Comparison of ENCODE assay signal across 8 mouse cellular contexts in genomic region chr1:75345036-75345935, GRCm38 (mm10). TPM values are rescaled to one million over a fixed set of nuclear protein-coding genes. Genes with fewer than 3 reads are reported as not detected.
DNase-seq lines count a peak whose midpoint lies in the region; ATAC-seq lines count a peak whose summit lies in the region.

No protein-coding gene starts in this region.

- H3K4me1 ChIP-seq in forebrain, embryonic 10.5 days = peaks cover 56% of the 10 kb centered on the region
- peaks cover 6% of the 10 kb centered on the region; the same call in 1 of the 2 replicates for H3K4me1 ChIP-seq in forebrain, embryonic 15.5 days
- H3K4me1 ChIP-seq in midbrain, embryonic 11.5 days (ENCODE audit: control insufficient read depth, insufficient read depth, low read length) = peaks cover 17% of the 10 kb centered on the region
- H3K4me1 ChIP-seq in midbrain, embryonic 16.5 days (ENCODE audit: control insufficient read depth, insufficient read depth, low read length) = 0 out of 2 replicates have a peak, but pooled peaks cover 2% of the 10 kb centered on the region
- peaks cover 22% of the 10 kb centered on the region for H3K4me1 ChIP-seq in intestine, embryonic 16.5 days (ENCODE audit: control insufficient read depth, insufficient read depth, low read length)
- H3K4me1 ChIP-seq in stomach, embryonic 16.5 days (ENCODE audit: control insufficient read depth, insufficient read depth, low read length) = peaks cover 13% of the 10 kb centered on the region; the same call in 1 of the 2 replicates

- no peaks in the 10 kb centered on the region for H3K36me3 ChIP-seq in forebrain, embryonic 10.5 days (replicated peaks)
- H3K36me3 ChIP-seq in forebrain, embryonic 15.5 days = no peaks in the 10 kb centered on the region
- no peaks in the 10 kb centered on the region for H3K36me3 ChIP-seq in midbrain, embryonic 11.5 days (ENCODE audit: control insufficient read depth, insufficient read depth, low read length)
- no peaks in the 10 kb centered on the region for H3K36me3 ChIP-seq in midbrain, embryonic 16.5 days (ENCODE audit: control insufficient read depth, insufficient read depth, low read length)
- no peaks in the 10 kb centered on the region for H3K36me3 ChIP-seq in intestine, embryonic 16.5 days (ENCODE audit: control insufficient read depth, insufficient read depth, low read length)
- H3K36me3 ChIP-seq in stomach, embryonic 16.5 days (ENCODE audit: control insufficient read depth, insufficient read depth, low read length) = no peaks in the 10 kb centered on the region

- H3K4me3 ChIP-seq in forebrain, embryonic 10.5 days = peak overlapping the region; percentile 33
- no peak overlapping the region for H3K4me3 ChIP-seq in forebrain, embryonic 15.5 days
- no peak overlapping the region for H3K4me3 ChIP-seq in midbrain, embryonic 11.5 days (ENCODE audit: low read depth, low read length)
- H3K4me3 ChIP-seq in midbrain, embryonic 16.5 days (ENCODE audit: low read depth, low read length) = no peak overlapping the region
- no peak overlapping the region for H3K4me3 ChIP-seq in intestine, embryonic 16.5 days (ENCODE audit: low read length)
- no peak overlapping the region for H3K4me3 ChIP-seq in stomach, embryonic 16.5 days (replicated peaks; ENCODE audit: low read length)

- H3K4me2 ChIP-seq in forebrain, embryonic 15.5 days (replicated peaks) = no peak overlapping the region
- H3K4me2 ChIP-seq in midbrain, embryonic 11.5 days = no peak overlapping the region; the same call in 1 of the 2 replicates
- no peak overlapping the region; the same call in 1 of the 2 replicates for H3K4me2 ChIP-seq in midbrain, embryonic 16.5 days (ENCODE audit: low read length)
- H3K4me2 ChIP-seq in intestine, embryonic 16.5 days (ENCODE audit: low read depth, low read length) = no peak overlapping the region
- no peak overlapping the region for H3K4me2 ChIP-seq in stomach, embryonic 16.5 days (ENCODE audit: low read depth, low read length)

- peaks cover 41% of the 10 kb centered on the region for H3K27me3 ChIP-seq in forebrain, embryonic 10.5 days (ENCODE audit: poor library complexity, severe bottlenecking)
- no peaks in the 10 kb centered on the region for H3K27me3 ChIP-seq in forebrain, embryonic 15.5 days
- H3K27me3 ChIP-seq in midbrain, embryonic 11.5 days (ENCODE audit: control insufficient read depth, insufficient read depth, low read length) = no peaks in the 10 kb centered on the region; the same call in 1 of the 2 replicates
- peaks cover 4% of the 10 kb centered on the region; the same call in 1 of the 2 replicates for H3K27me3 ChIP-seq in midbrain, embryonic 16.5 days (ENCODE audit: control insufficient read depth, insufficient read depth, low read depth, low read length)
- H3K27me3 ChIP-seq in intestine, embryonic 16.5 days (replicated peaks; ENCODE audit: control insufficient read depth, insufficient read depth, low read length) = no peaks in the 10 kb centered on the region
- H3K27me3 ChIP-seq in stomach, embryonic 16.5 days (ENCODE audit: control insufficient read depth, insufficient read depth, low read length) = no peaks in the 10 kb centered on the region

- H3K27ac ChIP-seq in forebrain, embryonic 10.5 days = peak overlapping the region; percentile 83
- no peak overlapping the region for H3K27ac ChIP-seq in forebrain, embryonic 15.5 days (replicated peaks)
- H3K27ac ChIP-seq in midbrain, embryonic 11.5 days (ENCODE audit: low read depth, low read length) = no peak overlapping the region; the same call in 1 of the 2 replicates
- no peak overlapping the region for H3K27ac ChIP-seq in midbrain, embryonic 16.5 days (ENCODE audit: low read length)
- peak overlapping the region; percentile 35 for H3K27ac ChIP-seq in intestine, embryonic 16.5 days (ENCODE audit: low read length)
- H3K27ac ChIP-seq in stomach, embryonic 16.5 days (ENCODE audit: low read length) = peak overlapping the region; percentile 56; the same call in 1 of the 2 replicates

- no peak overlapping the region for H3K9ac ChIP-seq in forebrain, embryonic 15.5 days (replicated peaks)
- peak overlapping the region; percentile 17; the same call in 1 of the 2 replicates for H3K9ac ChIP-seq in midbrain, embryonic 11.5 days (ENCODE audit: low read length)
- no peak overlapping the region for H3K9ac ChIP-seq in midbrain, embryonic 16.5 days (ENCODE audit: low read depth, low read length)
- no peak overlapping the region; the same call in 1 of the 2 replicates for H3K9ac ChIP-seq in intestine, embryonic 16.5 days (ENCODE audit: low read depth, low read length)
- peak overlapping the region; percentile 38; the same call in 1 of the 2 replicates for H3K9ac ChIP-seq in stomach, embryonic 16.5 days (ENCODE audit: low read length)

- WGBS in forebrain, embryonic 10.5 days = 22% methylated on average over 20 of the region's 20 CpGs
- WGBS in forebrain, embryonic 15.5 days = 32% methylated on average over 20 of the region's 20 CpGs
- 25% methylated on average over 20 of the region's 20 CpGs for WGBS in midbrain, embryonic 11.5 days
- WGBS in midbrain, embryonic 16.5 days = 33% methylated on average over 20 of the region's 20 CpGs
- WGBS in intestine, embryonic 16.5 days = 49% methylated on average over 20 of the region's 20 CpGs
- WGBS in stomach, embryonic 16.5 days = 45% methylated on average over 20 of the region's 20 CpGs

- H3K9me3 ChIP-seq in forebrain, embryonic 10.5 days = no peaks in the 10 kb centered on the region
- H3K9me3 ChIP-seq in forebrain, embryonic 15.5 days = no peaks in the 10 kb centered on the region
- H3K9me3 ChIP-seq in midbrain, embryonic 11.5 days (ENCODE audit: control insufficient read depth, low read length) = no peaks in the 10 kb centered on the region
- H3K9me3 ChIP-seq in midbrain, embryonic 16.5 days (replicated peaks; ENCODE audit: control insufficient read depth, low read length, poor library complexity, severe bottlenecking) = no peaks in the 10 kb centered on the region
- H3K9me3 ChIP-seq in intestine, embryonic 16.5 days (ENCODE audit: control insufficient read depth, low read length) = no peaks in the 10 kb centered on the region
- H3K9me3 ChIP-seq in stomach, embryonic 16.5 days (replicated peaks; ENCODE audit: control insufficient read depth, low read length) = no peaks in the 10 kb centered on the region

- no peak for ATAC-seq in forebrain, embryonic 15.5 days (replicated peaks)
- no peak for ATAC-seq in midbrain, embryonic 11.5 days (ENCODE audit: low FRiP score)
- no peak for ATAC-seq in midbrain, embryonic 16.5 days
- no peak for ATAC-seq in intestine, embryonic 16.5 days
- ATAC-seq in stomach, embryonic 16.5 days (ENCODE audit: insufficient read depth, low FRiP score) = no peak; the same call in 1 of the 2 replicates

- no peak for DNase-seq in forebrain, embryonic 10.5 days (ENCODE audit: extremely low spot score, low spot score)
- DNase-seq in midbrain, embryonic 11.5 days (ENCODE audit: low spot score, missing footprints) = peak; percentile 89
- no peak for DNase-seq in cerebellum, postnatal 14 days
- no peak for DNase-seq in adrenal gland, postnatal 25 days

RNA-seq across cellular contexts. Expression of gene Des, which starts 14.8 kb away (rescaled TPM):
- 2.6 and 4.3 TPM in 2 replicates for polyA plus RNA-seq in forebrain, embryonic 10.5 days (2016; fragmentation: Nextera tagmentation; extraction: Ambion mirVana)
- polyA plus RNA-seq in forebrain, embryonic 15.5 days (2015; fragmentation: Nextera tagmentation; extraction: Ambion mirVana) = 1.0 and 1.2 TPM in 2 replicates
- 0.52 and 0.68 TPM in 2 replicates for polyA plus RNA-seq in midbrain, embryonic 11.5 days (2014; fragmentation: Nextera tagmentation; extraction: Ambion mirVana)
- polyA plus RNA-seq in midbrain, embryonic 16.5 days (2015; fragmentation: Nextera tagmentation; extraction: Ambion mirVana) = 1.2 and 1.7 TPM in 2 replicates
- polyA plus RNA-seq in intestine, embryonic 16.5 days (2015; fragmentation: Nextera tagmentation; extraction: Ambion mirVana) = 149 and 159 TPM in 2 replicates
- 166 and 194 TPM in 2 replicates for polyA plus RNA-seq in stomach, embryonic 16.5 days (2015; fragmentation: Nextera tagmentation; extraction: Ambion mirVana)
- total RNA-seq in adrenal gland, postnatal 25 days (2021) = 9.3 and 14.1 TPM in 2 replicates

RNA-seq across cellular contexts. Expression of gene Dnpep, which starts 27.5 kb away (rescaled TPM):
- polyA plus RNA-seq in forebrain, embryonic 10.5 days (2016; fragmentation: Nextera tagmentation; extraction: Ambion mirVana) = 124 and 126 TPM in 2 replicates
- 162 and 163 TPM in 2 replicates for polyA plus RNA-seq in forebrain, embryonic 15.5 days (2015; fragmentation: Nextera tagmentation; extraction: Ambion mirVana)
- polyA plus RNA-seq in midbrain, embryonic 11.5 days (2014; fragmentation: Nextera tagmentation; extraction: Ambion mirVana) = 149 TPM in 2 replicates
- 136 and 145 TPM in 2 replicates for polyA plus RNA-seq in midbrain, embryonic 16.5 days (2015; fragmentation: Nextera tagmentation; extraction: Ambion mirVana)
- 159 and 160 TPM in 2 replicates for polyA plus RNA-seq in intestine, embryonic 16.5 days (2015; fragmentation: Nextera tagmentation; extraction: Ambion mirVana)
- 125 and 139 TPM in 2 replicates for polyA plus RNA-seq in stomach, embryonic 16.5 days (2015; fragmentation: Nextera tagmentation; extraction: Ambion mirVana)
- total RNA-seq in adrenal gland, postnatal 25 days (2021) = 91.1 and 117 TPM in 2 replicates

RNA-seq across cellular contexts. Expression of gene Speg, which starts 29.8 kb away (rescaled TPM):
- 23.2 and 29.3 TPM in 2 replicates for polyA plus RNA-seq in forebrain, embryonic 10.5 days (2016; fragmentation: Nextera tagmentation; extraction: Ambion mirVana)
- 9.9 and 11.4 TPM in 2 replicates for polyA plus RNA-seq in forebrain, embryonic 15.5 days (2015; fragmentation: Nextera tagmentation; extraction: Ambion mirVana)
- 13.4 and 15.2 TPM in 2 replicates for polyA plus RNA-seq in midbrain, embryonic 11.5 days (2014; fragmentation: Nextera tagmentation; extraction: Ambion mirVana)
- 17.7 and 20.8 TPM in 2 replicates for polyA plus RNA-seq in midbrain, embryonic 16.5 days (2015; fragmentation: Nextera tagmentation; extraction: Ambion mirVana)
- polyA plus RNA-seq in intestine, embryonic 16.5 days (2015; fragmentation: Nextera tagmentation; extraction: Ambion mirVana) = 33.5 and 35.2 TPM in 2 replicates
- 41.1 and 41.2 TPM in 2 replicates for polyA plus RNA-seq in stomach, embryonic 16.5 days (2015; fragmentation: Nextera tagmentation; extraction: Ambion mirVana)
- 15.8 and 18.1 TPM in 2 replicates for total RNA-seq in adrenal gland, postnatal 25 days (2021)

Comparison
In these comparisons a context has a peak if more than half of its experiments do, and no peak if none do; other contexts are left out.
1. H3K27ac ChIP-seq: peak in forebrain, embryonic 10.5 days (single experiment), intestine, embryonic 16.5 days (single experiment) and stomach, embryonic 16.5 days (single experiment); none in forebrain, embryonic 15.5 days (single experiment), midbrain, embryonic 11.5 days (single experiment) and midbrain, embryonic 16.5 days (single experiment).
2. H3K9ac ChIP-seq: peak in midbrain, embryonic 11.5 days (single experiment) and stomach, embryonic 16.5 days (single experiment); none in forebrain, embryonic 15.5 days (single experiment), midbrain, embryonic 16.5 days (single experiment) and intestine, embryonic 16.5 days (single experiment).
3. RNA of gene Des, which starts 14.8 kb away (polyA plus RNA-seq): 166 to 194 TPM in stomach, embryonic 16.5 days and 149 to 159 TPM in intestine, embryonic 16.5 days; 2.6 to 4.3 TPM in forebrain, embryonic 10.5 days, 1.2 to 1.7 TPM in midbrain, embryonic 16.5 days, 1.0 to 1.2 TPM in forebrain, embryonic 15.5 days and 0.52 to 0.68 TPM in midbrain, embryonic 11.5 days; every median in the first group is over 10 times any median in the second.